Mouse (Mus musculus) ES-CJ7 (cell line): Measurements from ENCODE around the gene Ppil6.

Experiments used
- DNase-seq: peaks from one replicate; pipeline ENCODE4 v3.0.0; 2011; ENCODE audit warnings: low read depth, low spot score

Ppil6 gene

DNA sequence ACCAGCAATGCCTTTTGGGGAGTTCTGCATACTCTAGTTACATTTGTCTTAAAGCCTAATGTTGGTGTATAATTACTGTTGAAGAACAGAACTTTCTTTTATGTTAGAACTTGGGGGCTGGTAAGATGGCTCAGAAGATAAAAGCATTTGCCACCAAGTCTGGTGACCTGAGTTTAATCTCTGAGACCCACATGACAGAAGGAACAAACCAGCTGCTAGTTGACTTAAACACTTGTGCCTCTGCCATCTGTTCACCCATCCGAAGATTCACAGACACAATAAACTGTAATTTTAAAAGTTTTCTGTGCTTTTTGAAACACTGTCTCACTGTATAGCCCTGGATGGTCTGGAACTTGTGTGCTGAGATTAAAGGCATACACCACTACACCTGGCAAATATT is 35.5 kb downstream of the Ppil6 start:
- DNase-seq: no peak

DNA sequence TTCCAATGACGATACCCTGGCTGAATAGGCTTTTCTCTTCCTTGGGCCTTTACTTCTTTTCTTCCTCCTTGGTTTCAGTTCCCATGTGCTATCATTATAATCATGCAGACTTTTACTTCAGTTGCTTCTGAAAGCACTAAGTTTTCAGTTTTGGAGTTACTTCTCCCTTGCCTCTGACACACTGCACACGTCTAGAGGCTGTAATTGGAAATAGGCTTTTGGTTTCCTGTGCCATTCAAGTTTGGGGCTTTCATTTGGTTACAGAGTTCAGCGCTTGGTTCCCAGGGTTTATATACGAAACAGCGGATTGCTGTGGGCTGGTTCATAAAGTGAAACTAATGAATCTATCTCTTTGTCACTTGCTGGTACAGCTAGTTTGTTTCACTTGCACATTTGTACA is 39.7 kb downstream of the Ppil6 start:
- no peak for DNase-seq

DNA sequence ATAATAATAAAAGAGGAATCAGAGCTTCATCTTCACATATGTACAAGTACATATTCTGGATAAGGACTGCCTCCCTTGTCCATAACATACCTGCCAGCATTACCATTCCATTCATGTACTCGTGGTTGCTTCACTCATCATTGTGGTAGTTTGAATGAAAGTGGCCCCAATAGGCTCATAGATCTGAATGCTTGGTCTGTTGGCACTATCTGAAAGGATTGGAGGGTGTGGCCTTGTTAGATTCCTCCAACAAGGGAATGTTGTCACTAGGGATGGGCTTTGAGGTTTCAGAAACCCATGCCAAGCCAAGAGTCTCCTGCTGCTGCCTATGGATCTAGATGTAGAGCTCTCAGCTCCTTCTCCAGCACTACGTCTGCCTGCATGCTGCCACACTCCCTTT is 45.8 kb downstream of the Ppil6 start:
- DNase-seq: no peak

DNA sequence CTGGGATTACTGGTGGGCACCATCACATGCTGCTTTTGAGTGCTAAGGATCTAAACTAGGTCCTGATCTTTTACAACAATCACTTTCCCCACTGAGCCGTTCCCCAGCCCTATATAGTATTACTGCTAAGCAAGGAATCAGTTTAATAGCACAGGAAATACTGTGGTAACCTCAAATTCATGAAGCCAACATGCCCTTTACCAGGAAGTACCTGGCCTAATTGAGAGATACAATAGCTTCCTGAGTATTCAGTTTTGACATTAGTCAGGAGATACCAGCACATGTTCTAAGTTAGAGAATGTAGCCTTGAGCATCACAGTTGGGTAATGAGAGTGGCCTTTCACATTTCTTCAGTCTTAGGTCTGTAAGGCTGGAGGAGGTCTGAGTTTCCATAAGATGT is 46.5 kb downstream of the Ppil6 start:
- no peak for DNase-seq

DNA sequence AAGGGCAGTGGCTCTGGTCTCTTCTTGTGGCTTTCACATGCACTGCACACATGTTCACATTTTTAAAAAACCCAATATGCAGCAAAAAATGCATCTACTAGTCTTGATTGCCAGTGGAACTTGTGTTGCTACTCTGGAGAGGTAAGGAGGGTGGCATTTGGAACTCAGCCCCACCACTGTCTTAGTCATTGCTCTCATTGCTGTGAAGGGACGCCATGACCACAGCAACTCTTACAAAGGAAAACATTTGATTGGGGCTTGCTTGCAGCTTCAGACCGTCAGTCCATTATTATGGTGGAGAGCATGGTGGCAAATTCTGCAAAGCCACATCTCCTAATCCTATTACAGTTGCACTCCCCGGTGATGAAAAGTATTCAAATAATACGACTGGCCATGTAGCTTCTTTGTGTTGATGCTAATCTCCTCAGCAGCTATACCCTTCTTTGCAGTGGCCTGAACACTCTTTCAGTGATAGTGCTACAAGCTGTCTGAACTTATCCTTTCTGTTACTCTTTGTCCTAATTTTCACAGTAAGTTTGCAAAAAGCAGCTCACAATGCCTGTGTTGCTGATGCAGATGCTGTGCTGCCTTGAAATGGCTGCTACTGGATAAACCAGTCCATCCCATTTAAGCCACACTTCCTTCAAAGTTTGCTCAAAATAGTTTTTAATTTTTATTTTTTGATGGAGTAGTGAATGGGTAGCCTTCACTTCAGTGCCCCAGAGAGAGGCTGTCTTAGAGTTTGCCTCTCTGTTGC is 47.2 kb downstream of the Ppil6 start:
- no peak for DNase-seq

DNA sequence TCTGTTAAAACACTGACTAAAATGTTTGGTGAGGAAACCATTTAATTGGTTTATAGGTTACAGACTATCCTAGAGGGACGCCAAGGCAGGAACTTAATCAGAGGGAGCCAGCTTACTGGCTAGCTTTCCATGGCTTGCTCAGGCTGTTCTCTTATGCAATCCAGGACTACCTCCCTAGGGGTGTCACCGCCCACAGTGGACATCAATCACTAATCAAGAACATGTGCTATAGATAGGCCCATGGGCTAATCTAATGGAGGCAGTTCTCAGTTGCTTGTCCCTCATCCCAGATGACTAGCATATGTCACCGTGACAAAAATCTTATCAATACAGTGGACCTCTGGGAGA is 47.7 kb downstream of the Ppil6 start:
- DNase-seq: no peak

DNA sequence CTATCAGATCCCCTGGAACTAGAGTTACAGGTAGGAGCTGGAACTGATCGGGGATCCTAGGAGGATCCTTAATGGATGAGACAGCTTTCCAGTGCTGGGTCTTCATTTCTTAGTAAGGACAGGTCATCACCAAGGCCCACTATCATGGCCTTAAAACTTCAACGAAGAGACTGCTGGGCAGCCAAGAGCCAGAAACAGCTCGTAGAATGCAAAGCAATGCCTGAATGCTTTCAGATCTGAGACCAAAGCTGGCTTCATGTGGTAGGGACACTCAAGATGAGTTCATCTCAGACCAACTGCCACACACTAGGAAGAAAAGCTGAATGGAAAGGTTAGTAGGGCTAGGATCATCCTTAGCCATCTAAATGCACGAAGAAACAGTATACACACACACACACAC is 48.7 kb downstream of the Ppil6 start:
- no peak for DNase-seq

DNA sequence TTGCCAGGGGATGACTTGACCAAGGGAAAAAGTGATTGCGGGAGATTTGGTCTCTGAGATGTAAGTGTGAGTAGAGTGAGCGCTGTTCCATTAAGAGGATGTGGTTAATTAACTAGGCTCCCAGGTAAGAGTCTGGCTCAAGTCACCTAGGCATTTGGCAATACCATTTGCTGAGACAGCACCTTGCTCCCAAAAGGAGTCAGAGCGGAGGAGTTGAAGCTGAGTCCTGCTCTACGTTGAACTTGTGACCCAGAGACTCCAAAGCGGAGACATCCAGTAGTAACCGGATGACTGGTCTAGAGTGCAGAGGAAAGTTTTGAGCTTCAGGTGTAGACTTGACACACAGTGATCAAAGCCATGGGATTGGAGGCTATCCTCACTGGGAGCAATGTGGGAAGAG is 51.8 kb downstream of the Ppil6 start:
- no peak for DNase-seq

DNA sequence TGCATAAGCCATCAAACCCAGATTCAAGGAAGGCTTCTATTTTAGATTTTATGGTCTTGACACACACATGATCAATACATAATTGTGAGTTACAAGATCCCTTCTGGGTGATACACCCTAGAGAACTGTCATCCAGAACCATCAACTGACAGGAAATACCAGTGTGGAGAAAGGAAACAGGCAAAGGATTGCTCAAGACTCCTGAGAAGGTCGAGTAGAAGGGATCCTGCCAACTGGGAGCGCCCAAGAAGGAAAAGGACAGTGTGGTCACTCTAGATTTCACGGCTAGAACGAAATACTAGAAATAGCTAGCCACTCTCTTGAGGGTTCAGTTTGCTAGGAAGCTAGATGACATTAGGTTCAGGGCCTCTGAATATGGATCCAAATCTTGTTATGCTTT is 53.2 kb downstream of the Ppil6 start:
- DNase-seq: no peak

DNA sequence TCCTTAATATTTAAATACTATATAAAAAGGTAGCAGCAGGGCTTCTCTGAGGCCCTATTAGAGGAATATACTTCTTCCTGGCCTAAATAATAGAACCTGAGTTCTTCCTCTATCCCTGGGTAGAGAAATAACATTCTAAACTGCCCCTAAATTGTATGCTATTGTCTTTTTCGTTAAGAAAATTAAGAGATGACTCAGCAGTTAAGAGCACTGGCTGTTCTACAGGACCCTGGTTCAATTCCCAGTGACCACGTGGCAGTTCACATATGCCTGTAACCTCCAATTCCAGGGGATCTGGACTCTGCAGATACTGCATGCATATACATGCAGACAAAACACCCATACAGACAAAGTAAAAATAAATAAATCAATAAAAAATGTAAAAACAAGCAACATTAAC is 53.6 kb downstream of the Ppil6 start:
- DNase-seq: no peak

DNA sequence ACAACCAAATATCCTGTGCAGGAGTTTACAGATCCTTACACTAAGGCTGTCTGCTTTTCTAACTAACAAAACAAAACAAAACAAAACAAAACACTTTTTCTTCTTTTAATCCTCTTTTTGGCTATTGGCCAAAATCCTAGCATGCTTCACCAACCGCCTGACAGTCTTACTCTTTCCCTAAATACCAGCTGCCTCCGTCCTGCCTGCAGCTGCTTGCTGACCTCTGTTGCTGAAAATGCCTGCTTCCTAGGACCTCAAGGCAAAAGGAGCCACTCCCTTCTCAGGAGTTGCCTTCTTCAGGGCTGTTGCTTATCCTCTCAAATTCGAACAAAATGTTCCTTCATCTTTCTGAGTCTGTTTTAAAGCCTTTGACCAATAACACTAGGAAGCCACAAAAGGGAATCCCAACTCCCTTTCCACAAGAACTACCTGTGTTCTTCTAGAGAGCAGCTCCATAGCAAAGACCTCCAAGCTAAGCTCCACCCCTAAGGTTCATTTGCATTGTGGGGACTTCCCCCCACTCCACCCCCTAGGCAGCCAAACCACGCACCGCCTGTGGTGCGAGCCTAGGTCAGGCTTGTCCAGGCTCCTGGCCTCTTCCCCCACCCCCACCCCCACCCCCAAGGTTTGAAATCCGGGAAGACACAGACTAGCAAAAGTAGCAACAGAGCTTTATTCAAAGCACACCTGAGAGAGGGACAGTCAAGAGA is 54.4 kb downstream of the Ppil6 start:
- peak; percentile 64 for DNase-seq

DNA sequence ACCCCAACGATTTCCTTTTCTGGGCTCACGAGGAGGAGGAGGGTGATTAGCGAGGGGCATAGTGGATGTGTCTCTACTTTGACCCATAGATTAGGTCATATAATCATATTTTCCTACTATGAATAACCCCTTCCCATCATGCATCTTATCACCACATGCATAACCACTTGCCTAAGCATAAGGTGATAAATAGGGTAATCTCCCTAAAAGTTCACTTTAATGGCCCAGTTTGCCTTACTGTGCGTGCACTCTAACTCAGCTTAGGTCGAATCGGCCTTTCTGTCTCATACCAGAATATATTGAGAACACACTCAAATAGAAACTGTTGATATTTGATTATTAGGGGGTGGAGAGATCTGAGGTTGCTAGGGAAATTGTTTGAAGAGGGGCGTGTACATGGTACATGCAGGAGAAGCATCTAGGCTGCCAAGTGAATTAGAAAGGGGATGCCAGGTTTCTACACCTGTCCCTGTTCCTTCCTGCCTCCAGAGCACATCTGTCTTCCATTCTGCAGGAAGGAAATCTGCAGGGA is 55.1 kb downstream of the Ppil6 start:
- DNase-seq: no peak

DNA sequence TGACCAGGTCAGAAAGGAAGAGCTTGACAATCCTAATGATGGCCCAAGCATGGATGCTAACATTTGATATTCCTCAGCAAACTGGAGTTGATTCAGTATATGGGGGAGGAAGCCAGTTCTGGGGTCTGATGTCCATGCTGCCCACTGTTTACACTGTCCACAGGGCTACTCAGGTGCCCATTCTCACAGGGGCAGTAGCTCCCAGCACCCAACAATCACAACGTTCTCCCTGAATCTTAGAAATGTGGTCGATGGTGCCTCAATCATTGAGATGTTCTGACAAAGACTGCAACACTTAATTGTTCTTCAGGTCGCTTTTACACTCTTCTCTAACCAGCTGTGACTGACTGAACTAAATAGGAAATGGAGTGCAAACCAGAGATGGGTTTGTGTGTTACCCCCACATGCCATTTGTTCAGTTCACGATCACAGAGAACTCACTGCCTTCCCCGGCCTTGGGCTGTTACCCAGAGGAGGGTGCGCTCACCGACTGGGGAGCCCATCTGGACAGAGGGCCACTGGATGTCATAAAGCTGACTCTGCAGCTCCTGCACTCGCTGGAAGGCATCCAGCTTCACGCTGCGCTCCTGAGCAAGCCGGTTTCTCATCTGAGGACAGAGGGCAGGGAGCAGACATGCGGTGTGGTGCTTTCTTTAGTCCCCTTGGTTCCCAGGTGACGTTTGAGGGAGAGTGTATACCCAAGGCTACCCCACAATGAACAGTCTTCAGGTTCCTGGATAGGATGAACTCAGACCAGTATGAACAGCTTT is 56.3 kb downstream of the Ppil6 start:
- no peak for DNase-seq

DNA sequence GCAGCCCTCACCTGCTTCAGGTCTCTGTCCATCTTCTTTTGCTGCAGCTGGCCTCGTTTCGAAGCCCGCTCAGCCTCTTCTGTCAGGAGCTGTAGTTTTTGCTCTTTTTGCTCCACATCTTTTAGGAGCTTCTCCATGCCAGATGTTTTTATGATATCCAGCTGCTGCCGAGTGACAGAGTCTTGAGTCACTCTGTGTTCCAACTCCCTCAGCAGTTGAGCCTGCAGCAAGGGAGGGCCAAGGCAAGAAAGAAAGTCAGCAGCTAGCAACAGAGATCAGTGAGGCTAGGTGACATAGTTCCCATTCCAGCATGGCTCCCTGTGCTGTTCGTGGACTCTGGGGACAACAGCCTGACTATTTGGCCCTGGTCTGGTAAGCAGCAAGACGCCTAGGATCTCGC is 60.5 kb downstream of the Ppil6 start:
- DNase-seq: no peak

DNA sequence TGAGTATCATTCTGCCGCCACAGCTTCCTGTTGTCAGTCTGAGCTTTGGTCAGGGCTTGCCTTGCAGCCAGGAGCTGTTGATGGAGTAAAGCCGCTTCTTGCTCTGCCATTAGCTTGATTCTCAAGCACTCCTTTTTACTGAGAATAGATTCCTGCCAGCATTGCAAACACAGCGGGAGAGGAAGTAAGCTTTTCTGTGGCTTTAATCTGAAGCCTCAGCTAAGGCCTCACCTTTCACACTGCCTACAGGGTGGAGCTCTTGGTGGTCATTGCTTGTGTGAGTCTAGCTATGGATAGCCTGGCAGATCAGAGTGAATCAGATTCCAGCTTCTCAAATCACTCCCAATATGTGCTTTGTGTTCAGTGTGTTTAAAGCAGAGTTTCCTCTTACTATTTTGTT is 62.1 kb downstream of the Ppil6 start:
- DNase-seq: peak; percentile 47

DNA sequence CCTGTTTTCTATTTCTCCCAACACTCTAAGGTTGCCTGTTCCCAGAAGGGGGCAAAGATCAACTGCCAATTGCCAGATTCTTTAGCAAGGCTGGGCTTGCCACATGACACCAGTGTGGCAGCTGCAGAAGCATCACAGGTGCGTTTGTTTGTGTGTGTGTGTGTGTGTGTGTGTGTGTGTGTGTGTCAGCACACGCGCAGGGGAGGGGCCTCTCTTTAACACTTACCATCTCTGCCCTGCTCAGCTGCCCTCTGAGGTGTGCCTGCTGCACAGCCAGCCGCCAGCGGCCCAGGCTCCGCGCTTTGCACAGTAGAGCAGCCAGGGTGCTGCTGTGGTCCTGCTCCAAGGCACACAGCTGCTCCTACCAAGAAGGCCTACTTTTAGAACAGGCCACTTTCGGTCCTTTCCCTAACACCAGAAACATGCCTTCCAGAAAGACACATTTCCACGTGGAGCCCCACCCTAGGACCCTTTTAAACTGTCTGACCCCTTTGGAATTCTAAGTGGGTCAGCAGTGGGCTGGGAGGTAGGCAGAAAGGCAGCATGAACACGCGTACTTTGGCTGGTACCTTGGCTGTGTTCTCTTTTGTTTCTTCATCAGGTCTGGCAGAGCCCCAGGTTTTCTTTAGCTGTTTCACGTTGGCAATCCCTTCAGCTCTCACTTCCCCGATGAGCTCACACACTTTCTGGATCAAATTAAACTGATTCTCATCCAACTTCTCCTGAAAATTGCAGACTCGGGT is 62.8 kb downstream of the Ppil6 start:
- no peak for DNase-seq

DNA sequence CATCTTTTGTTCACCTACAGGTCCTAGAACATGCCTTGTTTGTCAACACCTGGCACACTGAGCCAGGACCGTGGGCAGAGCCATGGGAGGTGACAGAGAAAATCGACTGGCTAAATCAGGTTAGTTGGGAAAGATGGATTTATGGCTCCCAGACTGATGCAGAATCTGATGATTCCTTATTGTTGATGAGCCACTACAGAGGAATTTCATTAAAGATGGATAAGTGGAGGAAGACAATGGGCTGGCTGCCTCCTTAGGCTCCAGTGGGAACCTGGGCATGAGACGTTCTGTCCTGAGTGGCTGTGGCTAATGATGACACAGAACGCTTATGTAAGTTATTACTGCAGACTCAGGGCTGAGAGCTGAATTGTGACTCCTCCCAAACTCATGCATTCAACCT is 63.5 kb downstream of the Ppil6 start:
- DNase-seq: no peak

DNA sequence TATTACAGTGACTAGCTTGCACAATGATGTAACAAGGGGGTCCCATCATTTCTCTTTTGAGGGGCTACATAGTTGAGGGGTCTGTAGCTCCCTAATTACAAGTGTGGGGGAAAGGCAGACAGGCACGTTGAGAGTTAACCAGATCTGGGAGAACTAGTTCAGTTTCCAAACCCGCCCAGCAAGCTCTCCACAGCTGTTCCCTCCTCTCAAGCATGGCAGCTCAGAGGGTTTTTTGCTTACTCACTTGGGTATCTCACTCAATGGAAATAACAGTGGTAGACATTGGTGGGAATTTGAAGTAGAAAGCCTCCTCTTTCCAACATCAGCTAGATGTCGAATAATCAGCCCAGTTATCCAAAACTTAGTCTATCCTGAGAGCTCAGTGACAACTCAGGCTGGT is 64.8 kb downstream of the Ppil6 start:
- DNase-seq: no peak

DNA sequence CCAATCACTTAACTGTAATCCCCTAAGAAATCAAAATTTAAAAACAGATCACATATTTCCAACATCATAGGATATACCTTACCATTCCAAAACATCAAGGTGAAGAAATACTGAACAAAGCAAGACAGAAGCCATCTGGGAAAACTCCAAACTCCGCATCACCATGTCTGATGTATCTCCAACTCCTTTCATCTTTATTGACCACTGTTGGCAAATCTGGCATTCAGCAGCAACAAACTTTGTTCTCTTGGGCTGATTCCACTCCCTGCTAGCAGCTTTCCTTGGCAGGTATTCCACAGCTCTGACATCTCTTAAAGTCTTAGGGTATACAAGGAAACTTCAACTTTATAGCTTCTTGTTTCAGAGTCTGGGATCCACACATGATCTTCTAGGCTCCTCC is 68.2 kb downstream of the Ppil6 start:
- DNase-seq: no peak

DNA sequence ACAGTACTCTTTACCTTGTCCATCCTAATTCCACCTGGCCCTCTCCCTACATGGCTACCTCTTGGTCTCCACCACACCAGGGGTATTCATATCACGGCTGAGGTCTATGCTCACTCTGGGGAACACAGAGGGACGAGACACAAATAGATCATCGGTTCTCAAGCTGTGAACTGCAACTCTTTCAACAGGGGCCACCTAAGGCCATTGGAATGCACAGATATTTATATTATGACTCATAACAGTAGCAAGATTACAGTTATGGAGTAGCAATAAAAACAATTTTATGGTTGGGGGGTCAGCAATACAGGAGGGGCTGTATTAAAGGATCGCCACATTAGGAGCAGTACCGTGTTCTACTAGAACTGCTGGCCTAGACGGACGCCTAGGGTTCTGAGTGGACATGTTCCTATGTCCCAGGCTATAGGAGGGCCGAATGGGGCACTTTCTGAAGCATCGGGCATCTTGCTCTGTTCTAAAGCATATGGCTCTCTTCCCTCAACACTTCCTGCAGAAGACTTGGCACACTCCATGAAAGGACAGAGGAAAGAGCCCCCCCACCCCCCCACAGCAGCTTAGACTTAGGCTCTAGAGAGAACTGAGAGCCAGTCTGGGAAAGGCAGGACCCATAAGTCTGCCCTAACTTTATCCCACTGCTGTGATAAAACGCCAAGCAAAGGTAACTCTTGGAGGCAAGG is 71.6 kb downstream of the Ppil6 start:
- no peak for DNase-seq
